Mouse (Mus musculus): ENCODE measurements at regions not wholly inside any gene's neighbourhood (a gene's known extent, or its start where the extent isn't known, plus 50 kb on each side); places are given as distances from the start of the nearest gene placed in this dataset.
A peak's percentile ranks its signal among the peaks of the same experiment; 100 is the strongest.

DNA sequence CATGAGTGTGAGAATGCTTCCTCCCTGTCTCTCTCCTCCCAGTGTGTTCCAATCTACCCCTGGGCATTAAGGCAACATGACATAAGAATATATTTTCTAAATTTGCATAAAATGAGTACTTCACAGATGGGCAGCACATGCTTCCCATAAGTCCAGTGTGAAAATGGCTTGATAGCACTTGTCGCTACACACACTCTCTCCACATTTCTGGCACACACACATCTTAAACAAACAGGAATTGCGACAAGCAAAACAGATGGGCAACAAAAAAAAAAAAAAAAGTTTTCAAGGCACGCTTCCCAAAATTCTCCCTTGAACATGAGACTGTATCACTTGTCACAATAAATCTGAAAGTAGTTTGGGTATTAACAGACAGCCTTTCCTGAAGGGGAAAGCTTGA lies 85.8 kb upstream of the Cypt12 start:
- TF ChIP-seq POLR2A (IDR thresholded peaks at IDR 0.05; ENCODE audit: borderline replicate concordance, extremely low read depth, insufficient read depth, insufficient read length, poor library complexity, severe bottlenecking) = no peak
- TF ChIP-seq CTCF (IDR thresholded peaks at IDR 0.05; ENCODE audit: borderline replicate concordance, extremely low read depth, insufficient read depth, insufficient read length) = no peak
- DNase-seq (ENCODE audit: low read depth) = peak; percentile 87

GRCm38 (mm10) chr3:17865112-17865511 lies 83.1 kb upstream of the Cypt12 start:
- DNase-seq (ENCODE audit: low read depth) = peak; percentile 90
- TF ChIP-seq CTCF (IDR thresholded peaks at IDR 0.05; ENCODE audit: borderline replicate concordance, extremely low read depth, insufficient read depth, insufficient read length) = no peak
- no peak for TF ChIP-seq POLR2A (IDR thresholded peaks at IDR 0.05; ENCODE audit: borderline replicate concordance, extremely low read depth, insufficient read depth, insufficient read length, poor library complexity, severe bottlenecking)

- peak; percentile 80 for DNase-seq (ENCODE audit: low read depth)
- no peak for TF ChIP-seq POLR2A (IDR thresholded peaks at IDR 0.05; ENCODE audit: borderline replicate concordance, extremely low read depth, insufficient read depth, insufficient read length, poor library complexity, severe bottlenecking)
- peak; percentile 79; the same call in 1 of the 2 replicates for TF ChIP-seq CTCF (IDR thresholded peaks at IDR 0.05; ENCODE audit: borderline replicate concordance, extremely low read depth, insufficient read depth, insufficient read length)
Observed at GRCm38 (mm10) chr3:17870895-17871482, 77.2 kb upstream of the Cypt12 start.

GRCm38 (mm10) chr3:17895869-17896268 lies 52.3 kb upstream of the Cypt12 start:
- DNase-seq (ENCODE audit: low read depth) = peak; percentile 47
- TF ChIP-seq POLR2A (IDR thresholded peaks at IDR 0.05; ENCODE audit: borderline replicate concordance, extremely low read depth, insufficient read depth, insufficient read length, poor library complexity, severe bottlenecking) = no peak
- no peak for TF ChIP-seq CTCF (IDR thresholded peaks at IDR 0.05; ENCODE audit: borderline replicate concordance, extremely low read depth, insufficient read depth, insufficient read length)

- TF ChIP-seq POLR2A (IDR thresholded peaks at IDR 0.05; ENCODE audit: borderline replicate concordance, extremely low read depth, insufficient read depth, insufficient read length, poor library complexity, severe bottlenecking) (no peak), CTCF (IDR thresholded peaks at IDR 0.05; ENCODE audit: borderline replicate concordance, extremely low read depth, insufficient read depth, insufficient read length) (no peak)
- no peak for DNase-seq (ENCODE audit: low read depth)
Observed at GRCm38 (mm10) chr3:17896756-17897155, 51.5 kb upstream of the Cypt12 start.
